Mouse (Mus musculus): Measurements from ENCODE around the gene Rhbdl1. TPM values are rescaled to one million over a fixed set of nuclear protein-coding genes. Genes with fewer than 3 reads are reported as not detected.
"Not testable (repeated sequence)": the region's sequence is repeated elsewhere in the genome, so short reads cannot be mapped to it uniquely, and the experiment has no call there.

The Rhbdl1 gene
- polyA plus RNA-seq, 1 experiment from 2014 or later: 5.0 TPM

- in situ Hi-C loops (cut with MboI; ENCODE audit: low pct_unique_long_range_greater_than_20kb): no loop called here
These were observed 36.5 kb upstream of the Rhbdl1 start for GRCm38 (mm10) chr17:25873405-25874147.

DNA sequence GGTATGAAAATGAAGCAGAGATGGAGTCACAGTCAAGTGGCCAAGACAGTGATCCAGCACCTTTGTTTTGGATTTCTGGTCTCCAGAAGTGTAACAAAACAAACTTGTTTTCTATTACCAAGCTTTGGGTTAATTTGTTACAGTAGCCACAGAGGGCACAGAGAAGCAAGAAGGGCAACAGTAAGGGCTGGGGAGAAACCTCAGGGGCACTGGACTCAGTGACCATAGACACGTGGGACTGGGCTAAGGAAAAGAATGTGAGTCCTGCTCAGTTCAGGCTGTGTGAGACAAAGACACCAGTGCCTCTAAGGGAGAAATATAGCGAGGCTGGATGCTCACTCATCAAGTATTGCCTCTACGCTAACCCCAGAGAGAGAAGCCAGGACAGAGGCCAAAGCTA is 35.6 kb upstream of the Rhbdl1 start:
- ATAC-seq (no peak), DNase-seq (ENCODE audit: low read depth, low spot score) (no peak)
- in situ Hi-C loops (cut with MboI; ENCODE audit: low pct_unique_long_range_greater_than_20kb): no loop called here
- CTCF ChIA-PET: no interaction called here
- no peaks in the 10 kb centered on the region for H3K27me3 ChIP-seq
- TF ChIP-seq CTCF (IDR thresholded peaks at IDR 0.05): no peak
- POLR2A ChIA-PET: no interaction called here

More at GRCm38 (mm10) chr17:25873405-25874147, 36.5 kb upstream of the Rhbdl1 start:
- ChIA-PET POLR2A (interaction anchor here (0.8 to 1.7 kb wide), 3 partner anchors 9 to 44 kb away, joined by 3 to 4 read pairs (median 3); no protein-coding TSS in a partner anchor), CTCF (no interaction called here)
- TF ChIP-seq CTCF (IDR thresholded peaks at IDR 0.05): no peak
- no peaks in the 10 kb centered on the region for H3K27me3 ChIP-seq
- no peak for ATAC-seq
- no peak for DNase-seq (ENCODE audit: low read depth, low spot score)

- H3K27me3 ChIP-seq; POLR2A ChIA-PET; ATAC-seq; in situ Hi-C loops (cut with MboI; ENCODE audit: low pct_unique_long_range_greater_than_20kb); DNase-seq (ENCODE audit: low read depth, low spot score): not testable (repeated sequence)
- CTCF ChIA-PET: interaction anchor here (0.7 kb wide), 1 partner anchor 10 kb away, joined by 3 read pairs; the partner anchor contains the start of gene Wdr90
These were observed 34.5 kb upstream of the Rhbdl1 start for GRCm38 (mm10) chr17:25871566-25871965.

DNA sequence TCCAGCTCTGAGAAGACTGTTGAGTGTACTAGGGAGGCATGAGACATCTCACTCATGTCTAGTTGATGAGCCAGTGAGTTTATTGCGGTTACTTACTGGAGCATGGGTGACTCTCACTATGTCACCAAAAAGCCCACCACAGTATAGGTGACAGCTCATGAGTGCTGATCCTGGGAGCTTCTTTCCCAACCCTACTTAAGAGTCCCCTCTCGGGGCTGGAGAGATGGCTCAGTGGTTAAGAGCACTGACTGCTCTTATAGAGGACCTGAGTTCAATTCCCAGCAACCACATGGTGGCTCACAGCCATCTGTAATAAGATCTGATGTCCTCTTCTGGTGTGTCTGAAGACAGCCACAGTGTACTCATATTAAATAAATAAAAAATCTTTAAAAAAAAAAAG is 32.9 kb upstream of the Rhbdl1 start:
- no peak for TF ChIP-seq CTCF (IDR thresholded peaks at IDR 0.05)
- POLR2A ChIA-PET: no interaction called here
- no peaks in the 10 kb centered on the region for H3K27me3 ChIP-seq
- ATAC-seq (no peak), DNase-seq (ENCODE audit: low read depth, low spot score) (no peak)
- CTCF ChIA-PET: interaction anchor here (1.3 kb wide), 1 partner anchor 22 kb away, joined by 3 read pairs; no protein-coding TSS in a partner anchor
- in situ Hi-C loops (cut with MboI; ENCODE audit: low pct_unique_long_range_greater_than_20kb): no loop called here

DNA sequence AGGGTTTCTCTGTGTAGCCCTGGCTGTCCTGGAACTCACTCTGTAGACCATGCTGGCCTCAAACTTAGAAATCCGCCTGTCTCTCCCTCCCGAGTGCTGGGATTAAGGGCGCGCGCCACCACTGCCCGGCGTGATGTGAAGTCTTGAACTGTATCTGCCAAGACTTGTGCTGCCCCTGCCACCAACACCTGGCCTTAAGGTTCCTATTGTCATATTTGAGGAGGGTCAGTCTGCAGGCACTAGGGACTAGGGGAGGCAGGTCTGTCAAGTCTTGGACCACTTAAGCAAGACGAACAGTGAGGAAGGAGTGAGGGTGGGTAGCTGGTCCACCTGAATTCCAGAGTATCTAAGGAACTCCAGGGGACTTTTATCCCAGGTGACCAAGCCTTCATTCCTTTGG is 32.4 kb upstream of the Rhbdl1 start:
- in situ Hi-C loops (cut with MboI; ENCODE audit: low pct_unique_long_range_greater_than_20kb): no loop called here
- TF ChIP-seq CTCF (IDR thresholded peaks at IDR 0.05): no peak
- no peaks in the 10 kb centered on the region for H3K27me3 ChIP-seq
- POLR2A ChIA-PET: interaction anchor here (0.8 kb wide), 1 partner anchor 37 kb away, joined by 3 read pairs; no protein-coding TSS in a partner anchor
- CTCF ChIA-PET: interaction anchor here (1.3 to 1.4 kb wide), 2 partner anchors 10 to 22 kb away, joined by 3 to 4 read pairs; no protein-coding TSS in a partner anchor
- DNase-seq (ENCODE audit: low read depth, low spot score) (no peak), ATAC-seq (no peak)

- H3K27me3 ChIP-seq: no peaks in the 10 kb centered on the region
- CTCF ChIA-PET: interaction anchor here (0.6 to 1.4 kb wide), 3 partner anchors 11 to 35 kb away, joined by 3 to 4 read pairs (median 3); partner anchors contain the start of gene Stub1
- in situ Hi-C loops (cut with MboI; ENCODE audit: low pct_unique_long_range_greater_than_20kb): no loop called here
- ATAC-seq: peak; percentile 49
- POLR2A ChIA-PET: interaction anchor here (0.8 to 1.6 kb wide), 3 partner anchors 9 to 37 kb away, joined by 3 to 8 read pairs (median 3); no protein-coding TSS in a partner anchor
- no peak for DNase-seq (ENCODE audit: low read depth, low spot score)
- no peak for TF ChIP-seq CTCF (IDR thresholded peaks at IDR 0.05)
These were observed 31.6 kb upstream of the Rhbdl1 start, which contains the start of gene Mcrip2 for GRCm38 (mm10) chr17:25868601-25869191. Mcrip2 (minus strand) TSS chr17:25868764.

DNA sequence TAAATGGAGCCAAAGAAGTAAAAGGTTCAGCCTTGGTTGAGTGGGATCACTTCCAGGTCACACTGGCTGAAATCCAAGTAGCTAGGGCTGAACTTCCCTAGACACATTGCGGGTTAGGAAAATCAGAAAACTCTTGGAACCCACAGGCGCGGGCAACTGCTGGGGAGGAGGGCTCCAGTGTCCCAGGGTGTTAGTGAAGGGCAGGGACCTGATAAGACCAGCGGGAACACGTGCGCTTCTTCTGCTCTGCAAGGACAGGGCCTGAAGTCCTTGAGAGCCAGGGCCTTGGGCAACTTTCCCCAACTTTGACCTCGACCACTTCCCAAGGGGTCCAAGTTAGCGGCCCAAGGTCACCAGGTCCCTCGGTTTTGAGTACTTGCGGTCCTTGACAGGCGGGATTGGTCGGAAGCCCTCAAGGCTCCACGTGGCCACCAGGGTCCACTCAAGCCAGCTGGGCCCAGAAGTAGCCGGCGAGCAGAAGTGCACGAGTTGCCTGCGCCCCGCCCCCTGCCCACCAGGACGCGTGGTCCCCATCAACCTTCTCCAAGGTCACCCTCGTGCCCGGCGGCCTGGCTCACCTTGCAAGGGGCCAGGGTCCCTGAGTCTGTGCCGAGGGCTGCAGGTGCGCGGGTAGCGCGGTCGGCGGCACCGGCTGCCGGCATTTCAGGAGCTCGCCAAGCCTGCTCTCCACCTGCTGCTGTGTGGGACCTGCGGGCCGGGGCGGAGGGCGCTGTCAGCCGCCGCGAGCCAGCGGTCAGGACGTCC is 30.9 kb upstream of the Rhbdl1 start:
- ATAC-seq (peak; percentile 45), DNase-seq (ENCODE audit: low read depth, low spot score) (no peak)
- in situ Hi-C loops (cut with MboI; ENCODE audit: low pct_unique_long_range_greater_than_20kb): no loop called here
- ChIA-PET CTCF (interaction anchor here (0.6 to 1.4 kb wide), 3 partner anchors 11 to 142 kb away, joined by 3 to 4 read pairs (median 3); partner anchors contain the start of gene Stub1), POLR2A (interaction anchor here (1.3 to 1.6 kb wide), 2 partner anchors 9 to 11 kb away, joined by 3 to 8 read pairs; no protein-coding TSS in a partner anchor)
- TF ChIP-seq CTCF (IDR thresholded peaks at IDR 0.05): no peak
- no peaks in the 10 kb centered on the region for H3K27me3 ChIP-seq

DNA sequence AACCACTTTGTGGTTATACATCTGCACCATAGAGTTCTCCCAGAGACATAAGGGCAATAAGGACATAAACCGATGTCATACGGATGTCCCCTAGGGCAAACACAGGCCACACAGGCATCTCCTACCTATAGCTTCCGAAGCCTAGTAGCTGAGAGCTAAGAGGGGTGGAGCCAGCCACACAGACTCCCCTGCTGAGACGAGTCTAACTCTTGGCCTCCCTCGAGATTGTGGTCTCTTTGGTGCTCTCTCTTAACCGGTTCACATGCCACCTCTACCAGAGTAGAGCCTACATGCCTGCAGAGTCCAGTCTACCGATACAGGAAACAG is 30.4 kb upstream of the Rhbdl1 start:
- ChIA-PET CTCF (interaction anchor here (1.3 kb wide), 1 partner anchor 142 kb away, joined by 3 read pairs; no protein-coding TSS in a partner anchor), POLR2A (interaction anchor here (1.6 kb wide), 1 partner anchor 10 kb away, joined by 8 read pairs; no protein-coding TSS in a partner anchor)
- ATAC-seq (no peak), DNase-seq (ENCODE audit: low read depth, low spot score) (no peak)
- in situ Hi-C loops (cut with MboI; ENCODE audit: low pct_unique_long_range_greater_than_20kb): no loop called here
- TF ChIP-seq CTCF (IDR thresholded peaks at IDR 0.05): no peak
- no peaks in the 10 kb centered on the region for H3K27me3 ChIP-seq

DNA sequence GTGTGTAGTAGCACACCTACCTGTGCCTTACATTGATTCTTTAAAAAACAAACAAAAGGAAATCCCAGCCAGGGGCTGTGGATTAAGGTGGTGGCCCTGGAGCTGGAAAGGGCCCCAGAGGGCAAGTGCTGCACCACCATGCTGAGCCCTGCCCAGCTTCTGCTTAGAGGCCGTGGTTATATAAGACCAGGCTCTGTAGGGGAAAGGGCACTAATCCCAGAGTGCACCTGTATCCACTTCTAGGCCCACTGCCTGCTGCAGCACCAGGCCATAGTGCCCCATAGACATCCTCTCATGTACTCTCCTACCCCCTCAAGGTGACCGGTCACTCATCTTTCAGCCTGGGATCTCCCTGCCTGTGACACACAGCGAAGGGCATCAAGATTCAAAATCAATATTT is 29.1 kb upstream of the Rhbdl1 start:
- ChIA-PET CTCF (no interaction called here), POLR2A (no interaction called here)
- no peak for TF ChIP-seq CTCF (IDR thresholded peaks at IDR 0.05)
- ATAC-seq: no peak
- in situ Hi-C loops (cut with MboI; ENCODE audit: low pct_unique_long_range_greater_than_20kb): no loop called here
- no peak for DNase-seq (ENCODE audit: low read depth, low spot score)
- H3K27me3 ChIP-seq: no peaks in the 10 kb centered on the region

DNA sequence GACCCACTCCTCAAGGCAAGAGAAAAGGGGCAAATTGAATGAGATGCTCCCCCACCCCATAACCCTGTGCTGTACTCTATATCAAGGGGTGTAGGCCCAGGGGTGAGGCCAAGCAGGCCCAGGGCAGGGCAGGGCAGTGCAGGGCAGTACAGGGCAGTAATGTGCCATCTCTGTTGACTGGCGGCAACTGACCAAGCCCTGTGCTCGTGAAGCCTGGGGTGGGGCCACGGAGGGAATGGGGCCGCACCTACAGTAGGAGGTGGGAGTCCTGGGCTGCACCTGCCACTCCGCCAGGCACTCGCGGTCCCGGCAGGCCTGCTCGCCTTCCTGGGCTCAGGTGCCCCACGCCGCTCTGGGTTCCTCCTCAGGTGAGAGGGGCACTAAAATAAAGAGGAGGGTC is 28.2 kb upstream of the Rhbdl1 start:
- TF ChIP-seq CTCF (IDR thresholded peaks at IDR 0.05): no peak
- in situ Hi-C loops (cut with MboI; ENCODE audit: low pct_unique_long_range_greater_than_20kb): no loop called here
- no peak for ATAC-seq
- POLR2A ChIA-PET: no interaction called here
- no peaks in the 10 kb centered on the region for H3K27me3 ChIP-seq
- CTCF ChIA-PET: no interaction called here
- no peak for DNase-seq (ENCODE audit: low read depth, low spot score)

Measured in Patski (cell line).